Mouse (Mus musculus): ENCODE data around the gene Tlcd1.

DNA sequence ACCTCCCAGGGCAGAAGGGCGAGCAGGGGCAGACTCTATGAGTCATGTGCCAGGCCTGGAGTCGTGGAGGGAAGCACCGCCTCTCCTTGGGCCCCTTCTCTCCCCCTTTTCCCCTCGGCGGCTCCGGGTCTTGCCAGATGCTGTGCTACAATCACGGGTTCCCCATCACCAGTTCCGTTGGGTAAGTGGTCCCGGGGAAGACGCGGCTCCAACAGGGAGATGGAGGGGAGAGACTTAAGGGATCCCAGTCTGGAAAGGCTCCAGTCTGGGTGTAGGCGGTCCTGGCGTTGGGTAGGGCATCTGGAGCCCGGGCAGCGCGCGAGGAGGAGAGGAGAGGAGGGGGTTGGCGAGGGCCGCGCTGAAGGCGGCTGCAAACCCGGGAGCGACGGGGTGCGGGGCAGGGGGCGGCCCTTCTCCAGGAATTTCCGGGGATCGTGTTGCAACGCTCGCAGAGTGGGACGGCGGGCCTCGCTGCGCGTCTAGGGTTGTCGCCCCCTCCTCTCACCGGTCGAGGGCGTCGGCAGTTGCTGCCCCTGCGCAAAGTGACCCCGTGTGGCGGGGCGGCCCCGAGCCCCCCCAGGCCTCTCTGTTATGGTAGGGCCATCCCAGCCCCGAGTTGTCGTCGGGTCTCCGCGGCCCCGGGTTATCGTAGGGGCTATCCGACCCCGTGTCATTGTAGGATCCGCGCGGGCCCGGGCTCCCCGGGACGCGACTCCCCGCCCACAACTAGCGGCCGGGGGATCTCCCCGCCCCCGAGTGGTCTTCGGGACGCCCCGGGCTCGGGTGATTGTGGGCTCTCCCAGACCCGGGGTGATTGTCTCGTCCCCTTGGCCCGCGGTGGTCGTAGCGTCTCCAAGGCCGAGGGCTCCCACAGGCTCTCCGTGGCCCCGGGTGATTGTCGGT, 12.1 kb downstream of the Tlcd1 start, which contains the start of gene Rab34:
- TF ChIP-seq POLR2A (IDR thresholded peaks at IDR 0.05; ENCODE audit: extremely low read depth, insufficient read depth, low read length), result peak; percentile 22; the same call in 1 of the 2 replicates
- TF ChIP-seq CTCF (IDR thresholded peaks at IDR 0.05; ENCODE audit: low read depth, low read length), result no peak
